19 mouse cellular contexts compared by ENCODE assay signal in the genomic region with DNA sequence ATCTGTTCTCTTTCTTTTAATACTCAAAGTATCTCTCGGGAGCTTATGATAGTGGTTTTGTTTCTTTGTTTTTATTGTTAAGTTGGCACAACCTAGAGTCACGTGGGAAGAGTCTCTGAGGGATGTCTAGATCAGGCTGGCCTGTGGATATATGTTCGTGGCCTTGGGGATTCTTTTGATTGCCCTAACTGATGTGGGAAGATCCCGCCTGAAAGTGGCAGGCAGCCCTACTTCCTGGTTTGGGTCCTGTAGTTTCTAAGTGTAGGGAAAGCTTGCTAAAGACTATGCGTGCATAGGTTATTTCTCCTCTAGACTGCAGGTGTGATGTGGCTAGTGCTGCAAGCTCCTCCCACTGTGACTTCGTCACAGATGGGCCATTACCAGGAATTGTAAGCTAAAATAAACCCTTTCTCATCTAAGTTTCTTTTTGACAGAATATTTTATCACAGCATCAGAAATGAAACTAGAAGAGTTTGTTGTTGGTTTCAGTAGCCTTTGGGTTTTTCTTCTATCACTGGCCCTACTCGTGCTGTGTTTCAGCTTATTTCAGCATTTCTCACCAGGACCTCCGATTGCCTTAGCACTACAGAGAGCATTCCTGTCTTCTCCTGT. TPM values are rescaled to one million over a fixed set of nuclear protein-coding genes. Genes with fewer than 3 reads are reported as not detected.
"Had no signal": no experiment of that assay in that cellular context is flagged by ENCODE, and none has a peak within 500 bp of the region (broad histone marks: within the 10 kb centered on the region; RNA-seq: fewer than 3 reads in every experiment).

No protein-coding gene starts in this region.

- H3K9ac ChIP-seq: lung, embryonic 14.5 days; midbrain, embryonic 12.5 days; neural tube, embryonic 12.5 days; stomach, embryonic 15.5 days had no signal

- H3K27me3 ChIP-seq: midbrain, embryonic 12.5 days; neural tube, embryonic 12.5 days; stomach, embryonic 15.5 days had no signal

- ATAC-seq: midbrain, embryonic 16.5 days had no signal

- H3K4me2 ChIP-seq: lung, embryonic 14.5 days; midbrain, embryonic 12.5 days; neural tube, embryonic 12.5 days; stomach, embryonic 15.5 days had no signal

- H3K27ac ChIP-seq: midbrain, embryonic 10.5 days; midbrain, embryonic 12.5 days; neural tube, embryonic 12.5 days; stomach, embryonic 15.5 days; stomach, postnatal 0 days had no signal

- DNase-seq: lung, adult 18-20 months; lung, embryonic 14.5 days; lung, postnatal 10 days; lung, postnatal 4 days; midbrain, embryonic 14.5 days; right cerebral cortex, postnatal 14 days; thymus, adult 2 months; thymus, postnatal 25 days; thymus, postnatal 4 days had no signal

- H3K4me3 ChIP-seq: midbrain, embryonic 12.5 days; neural tube, embryonic 12.5 days; stomach, embryonic 15.5 days had no signal

- H3K9me3 ChIP-seq: midbrain, embryonic 10.5 days; midbrain, embryonic 12.5 days; neural tube, embryonic 12.5 days; stomach, embryonic 15.5 days had no signal

RNA-seq across cellular contexts. Expression of a gene that starts 23.2 kb away (rescaled TPM):
- total RNA-seq: megakaryocyte-erythroid progenitor cell, adult 5-6 weeks; neutrophil, adult 5-6 weeks had no signal
- polyA plus RNA-seq: spleen, adult 2 months; urinary bladder, adult 2 months had no signal
